Mouse (Mus musculus) C2C12 (cell line): ENCODE measurements around the gene Gm8279. TPM values are rescaled to one million over a fixed set of nuclear protein-coding genes. Genes with fewer than 3 reads are reported as not detected.
"Not testable (repeated sequence)": the region's sequence is repeated elsewhere in the genome, so short reads cannot be mapped to it uniquely, and the experiment has no call there.

Source experiments
- H3K27me3 ChIP-seq: one replicate; pipeline ENCODE4 v1.6.1; 2011; ENCODE audit not compliant: control insufficient read depth, insufficient read depth, insufficient read length
- H3K36me3 ChIP-seq: one replicate; pipeline ENCODE4 v1.6.1; 2011; ENCODE audit not compliant: control insufficient read depth, insufficient read depth
- H3K4me3 ChIP-seq: one replicate; pipeline ENCODE4 v1.5.1; 2011; ENCODE audit warnings: mild to moderate bottlenecking, control low read depth; ENCODE audit not compliant: poor library complexity, insufficient read depth, severe bottlenecking
- H3K79me2 ChIP-seq: one replicate; pipeline ENCODE4 v1.6.1; 2011; ENCODE audit not compliant: control insufficient read depth, insufficient read depth
- H3K79me3 ChIP-seq: one replicate; pipeline ENCODE4 v1.6.1; 2011; ENCODE audit warnings: low read depth, control low read depth
- H3ac ChIP-seq: one replicate; pipeline ENCODE3; 2011; ENCODE audit warnings: low read depth; ENCODE audit not compliant: control insufficient read depth, insufficient read length
- long read RNA-seq, 2 experiments: library from polyadenylated mRNA; unstranded; transcript quantifications; one replicate each; pipeline ENCODE4 v2.0.0; 2019 to 2020
- polyA plus RNA-seq: library from polyadenylated mRNA; unstranded; fragments of >200 nt; fragmentation: generic; extraction: Trizol; gene quantifications from one replicate; pipeline ENCODE4 v1.2.1, GENCODE M21; 2012; ENCODE audit warnings: missing spikeins

The Gm8279 gene
- not detected for polyA plus RNA-seq
- long read RNA-seq, experiment 1 = 0 reads
- long read RNA-seq, experiment 2 = 0 reads

DNA sequence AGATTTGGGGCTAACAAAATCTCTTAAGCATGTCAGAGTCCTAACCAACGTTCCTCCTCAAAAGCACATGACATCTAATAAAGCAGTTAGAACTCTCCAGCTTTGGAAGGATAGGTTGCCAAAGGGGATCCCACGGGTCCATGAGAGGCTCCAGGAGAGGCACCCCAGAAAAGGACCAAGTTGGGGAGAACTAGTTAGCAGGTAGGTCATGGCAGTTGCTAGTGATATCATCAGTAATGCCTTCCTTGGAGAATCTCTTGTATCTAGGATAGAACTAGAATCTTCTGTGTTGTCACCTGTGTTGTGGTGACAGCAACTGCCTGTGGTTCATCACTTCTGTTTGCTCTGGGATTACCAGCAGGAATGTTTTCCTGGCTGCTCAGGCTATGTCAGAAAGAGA is at the start of gene Gm8279:
Gene Gm8279, plus strand, starts transcription at position 301 of the 400 bp plus-strand sequence.
- not testable (repeated sequence) for H3K79me2 ChIP-seq, H3K79me3 ChIP-seq, H3K27me3 ChIP-seq, H3ac ChIP-seq, H3K36me3 ChIP-seq, H3K4me3 ChIP-seq

DNA sequence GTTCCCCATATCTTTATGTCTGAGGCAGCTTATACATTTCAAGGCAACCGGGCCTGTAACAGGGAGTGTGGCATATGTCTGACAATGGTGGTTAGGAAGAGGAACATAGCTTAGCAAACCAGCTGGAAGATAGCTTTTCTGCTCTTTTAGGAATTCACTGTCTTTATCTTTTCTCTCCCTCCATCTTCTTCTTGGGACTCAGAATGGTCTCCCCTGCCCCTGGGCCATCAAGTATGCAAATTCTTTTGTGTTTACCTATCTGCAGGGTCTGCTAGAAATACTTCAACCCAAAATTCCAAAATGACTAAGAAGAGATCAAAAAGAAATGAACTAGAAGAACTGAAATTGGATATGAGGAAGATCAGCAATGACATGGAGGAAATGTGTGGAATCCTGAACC is 32.9 kb downstream of the Gm8279 start, which contains the start of gene Gm3317:
Gene Gm3317, plus strand, starts transcription at position 301 of the 400 bp plus-strand sequence.
- not testable (repeated sequence) for H3K36me3 ChIP-seq, H3K27me3 ChIP-seq, H3K4me3 ChIP-seq, H3K79me3 ChIP-seq, H3K79me2 ChIP-seq, H3ac ChIP-seq

DNA sequence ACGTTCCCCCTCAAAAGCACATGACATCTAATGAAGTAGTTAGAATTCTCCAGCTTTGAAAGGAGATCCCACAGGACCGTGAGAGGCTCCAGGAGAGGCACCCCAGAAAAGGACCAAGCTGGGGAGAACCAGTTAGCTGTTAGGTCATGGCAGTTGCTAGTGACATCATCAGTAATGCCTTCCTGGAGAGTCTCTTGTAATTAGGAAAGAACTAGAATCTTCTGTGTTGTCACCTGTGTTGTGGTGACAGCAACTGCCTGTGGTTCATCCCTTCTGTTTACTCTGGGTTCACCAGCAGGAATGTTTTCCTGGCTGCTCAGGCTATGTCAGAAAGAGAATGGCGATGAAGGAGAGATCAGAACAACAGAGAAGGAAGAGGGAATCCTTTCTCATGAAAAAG is 54.2 kb downstream of the Gm8279 start, which contains the start of gene Gm8271:
Gene Gm8271, plus strand, starts transcription at position 301 of the 400 bp plus-strand sequence.
- H3K4me3 ChIP-seq, H3K27me3 ChIP-seq, H3K79me3 ChIP-seq, H3ac ChIP-seq, H3K36me3 ChIP-seq, H3K79me2 ChIP-seq: not testable (repeated sequence)

Other genes with a start within 250 kb of the Gm8279 start
- not detected for gene Gm3278, start 239.1 kb upstream of the Gm8279 start, polyA plus RNA-seq
- not detected for gene Gm8297, start 147.6 kb upstream of the Gm8279 start, polyA plus RNA-seq
- not detected for gene Gm3298, start 115.6 kb upstream of the Gm8279 start, polyA plus RNA-seq
- not detected for gene 4930555G01Rik, start 80.9 kb upstream of the Gm8279 start, polyA plus RNA-seq
- gene Gm8281, start 60.5 kb upstream of the Gm8279 start, polyA plus RNA-seq = not detected
- gene Gm3317, start 33.0 kb downstream of the Gm8279 start, polyA plus RNA-seq = not detected
- not detected for gene Gm8271, start 54.3 kb downstream of the Gm8279 start, polyA plus RNA-seq
- gene Gm3526, start 129.1 kb downstream of the Gm8279 start, polyA plus RNA-seq = not detected
- gene Gm3542, start 203.4 kb downstream of the Gm8279 start, polyA plus RNA-seq = not detected